Mouse (Mus musculus) forebrain, embryonic 15.5 days (tissue): ENCODE measurements around the gene Fam149b. TPM values are rescaled to one million over a fixed set of nuclear protein-coding genes. Genes with fewer than 3 reads are reported as not detected.
A peak's percentile ranks its signal among the peaks of the same experiment; 100 is the strongest.

ENCODE experiments used
- ATAC-seq: fragments of 200-750 bp; cut with Nextera tagmentation; replicated peaks from 2 replicates; pipeline ENCODE4 v1.8.0; 2017; ENCODE audit warnings: mild to moderate bottlenecking, moderate TSS enrichment, moderate library complexity
- H3K27ac ChIP-seq: fragments of 300-500 bp; sonication (generic); replicated peaks from 2 replicates; pipeline ENCODE4 v1.5.1; 2015; ENCODE audit warnings: mild to moderate bottlenecking, inconsistent platforms
- H3K27me3 ChIP-seq: fragments of 300-500 bp; sonication (generic); 2 replicates; pipeline ENCODE4 v1.6.1; 2015; ENCODE audit warnings: inconsistent platforms
- H3K36me3 ChIP-seq: fragments of 300-500 bp; sonication (generic); 2 replicates; pipeline ENCODE4 v1.6.1; 2015; ENCODE audit warnings: mild to moderate bottlenecking, inconsistent platforms
- H3K4me1 ChIP-seq: fragments of 300-500 bp; sonication (generic); 2 replicates; pipeline ENCODE4 v1.6.1; 2015; ENCODE audit warnings: inconsistent platforms
- H3K4me2 ChIP-seq: fragments of 300-500 bp; sonication (generic); replicated peaks from 2 replicates; pipeline ENCODE4 v1.6.1; 2015; ENCODE audit warnings: mild to moderate bottlenecking, inconsistent platforms
- H3K4me3 ChIP-seq: fragments of 300-500 bp; sonication (generic); 2 replicates; pipeline ENCODE4 v1.5.1; 2015; ENCODE audit warnings: mild to moderate bottlenecking, inconsistent platforms
- H3K9ac ChIP-seq: fragments of 300-500 bp; sonication (generic); replicated peaks from 2 replicates; pipeline ENCODE4 v1.6.1; 2015; ENCODE audit warnings: mild to moderate bottlenecking, inconsistent platforms
- H3K9me3 ChIP-seq: fragments of 300-500 bp; sonication (generic); 2 replicates; pipeline ENCODE4 v1.6.1; 2016; ENCODE audit warnings: inconsistent platforms
- WGBS: fragments of 180-500 bp; shearing (Covaris S2); methylation state at CpG from one replicate; pipeline ENCODE4 v1.1.7; 2015; ENCODE audit warnings: mixed read lengths; 5-methylcytosine and 5-hydroxymethylcytosine counted together
- polyA plus RNA-seq: library from polyadenylated mRNA; unstranded; fragments of >200 nt; fragmentation: Nextera tagmentation; extraction: Ambion mirVana; gene quantifications from 2 replicates; pipeline ENCODE4 v1.2.1, GENCODE M21; 2015

Fam149b gene
- polyA plus RNA-seq, 1 experiment from 2014 or later, result 42.3 TPM

- H3K4me1 ChIP-seq, result no peaks in the 10 kb centered on the region
- H3K27ac ChIP-seq, result no peak overlapping the region
- ATAC-seq, result no peak
- H3K4me3 ChIP-seq, result no peak overlapping the region
- peaks cover 74% of the 10 kb centered on the region for H3K36me3 ChIP-seq
- 91% methylated on average over 3 of the region's 3 CpGs for WGBS
- H3K9ac ChIP-seq, result no peak overlapping the region
- H3K9me3 ChIP-seq, result no peaks in the 10 kb centered on the region
- H3K27me3 ChIP-seq, result no peaks in the 10 kb centered on the region
- H3K4me2 ChIP-seq, result no peak overlapping the region
These were observed 20.3 kb downstream of the Fam149b start for GRCm38 (mm10) chr14:20368271-20368670.

DNA sequence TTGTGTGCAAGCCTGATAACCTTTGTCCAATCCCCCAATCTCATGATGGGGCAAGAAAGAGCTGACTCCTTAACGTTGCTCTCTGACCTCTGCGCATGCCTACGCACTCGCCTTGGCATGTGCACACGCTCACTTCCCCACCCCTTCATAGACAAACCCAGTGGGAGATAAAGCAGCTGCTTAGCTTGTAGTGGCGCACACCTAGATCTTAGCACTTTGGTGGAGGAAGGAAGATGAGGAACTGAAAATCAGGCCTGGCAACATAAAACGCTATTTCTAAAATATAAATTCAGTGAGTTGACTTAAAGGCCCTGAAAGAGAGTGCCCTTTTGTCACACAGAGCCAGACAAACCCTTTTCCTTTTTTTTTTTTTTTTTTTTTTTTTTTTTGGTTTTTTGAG, 22.8 kb downstream of the Fam149b start:
- Histone ChIP-seq H3K4me3 (no peak overlapping the region), H3K27me3 (no peaks in the 10 kb centered on the region), H3K27ac (no peak overlapping the region), H3K4me2 (no peak overlapping the region), H3K4me1 (no peaks in the 10 kb centered on the region), H3K9ac (no peak overlapping the region), H3K36me3 (peaks cover 70% of the 10 kb centered on the region), H3K9me3 (no peaks in the 10 kb centered on the region)
- WGBS, result 91% methylated on average over 7 of the region's 7 CpGs
- no peak for ATAC-seq

- 96% methylated on average over 1 of the region's 1 CpGs for WGBS
- no peak for ATAC-seq
These were observed 23.9 kb downstream of the Fam149b start for GRCm38 (mm10) chr14:20371854-20372253.

DNA sequence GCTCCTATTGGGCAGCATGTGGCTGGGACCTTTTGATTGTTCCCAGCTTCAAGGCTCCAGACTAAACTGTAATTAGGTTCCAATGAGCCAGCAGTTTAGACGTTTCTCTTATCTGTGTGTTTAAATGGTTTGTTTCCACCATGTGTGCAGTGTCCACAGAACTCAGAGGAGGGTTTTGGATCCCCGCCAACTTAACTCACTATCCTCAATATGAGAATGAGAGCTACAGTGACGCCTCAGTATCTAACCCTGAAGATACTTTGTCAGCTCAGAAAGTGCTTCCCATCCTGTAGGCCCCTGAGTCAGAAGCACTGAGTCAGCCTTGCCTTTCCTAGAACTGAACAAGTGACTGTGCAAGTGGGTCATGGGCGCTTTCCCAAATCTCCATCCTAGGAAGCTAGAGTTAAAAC, 29.2 kb downstream of the Fam149b start:
- no peak overlapping the region for H3K9ac ChIP-seq
- no peak overlapping the region for H3K4me3 ChIP-seq
- no peak for ATAC-seq
- H3K4me1 ChIP-seq, result no peaks in the 10 kb centered on the region
- no peak overlapping the region for H3K27ac ChIP-seq
- 73% methylated on average over 4 of the region's 4 CpGs for WGBS
- no peaks in the 10 kb centered on the region for H3K9me3 ChIP-seq
- no peak overlapping the region for H3K4me2 ChIP-seq
- H3K27me3 ChIP-seq, result no peaks in the 10 kb centered on the region
- H3K36me3 ChIP-seq, result peaks cover 67% of the 10 kb centered on the region

More at GRCm38 (mm10) chr14:20371854-20372253, 23.9 kb downstream of the Fam149b start:
- Histone ChIP-seq H3K4me3 (no peak overlapping the region), H3K27ac (no peak overlapping the region), H3K27me3 (no peaks in the 10 kb centered on the region), H3K4me1 (no peaks in the 10 kb centered on the region), H3K9me3 (no peaks in the 10 kb centered on the region), H3K36me3 (peaks cover 67% of the 10 kb centered on the region), H3K4me2 (no peak overlapping the region), H3K9ac (no peak overlapping the region)

DNA sequence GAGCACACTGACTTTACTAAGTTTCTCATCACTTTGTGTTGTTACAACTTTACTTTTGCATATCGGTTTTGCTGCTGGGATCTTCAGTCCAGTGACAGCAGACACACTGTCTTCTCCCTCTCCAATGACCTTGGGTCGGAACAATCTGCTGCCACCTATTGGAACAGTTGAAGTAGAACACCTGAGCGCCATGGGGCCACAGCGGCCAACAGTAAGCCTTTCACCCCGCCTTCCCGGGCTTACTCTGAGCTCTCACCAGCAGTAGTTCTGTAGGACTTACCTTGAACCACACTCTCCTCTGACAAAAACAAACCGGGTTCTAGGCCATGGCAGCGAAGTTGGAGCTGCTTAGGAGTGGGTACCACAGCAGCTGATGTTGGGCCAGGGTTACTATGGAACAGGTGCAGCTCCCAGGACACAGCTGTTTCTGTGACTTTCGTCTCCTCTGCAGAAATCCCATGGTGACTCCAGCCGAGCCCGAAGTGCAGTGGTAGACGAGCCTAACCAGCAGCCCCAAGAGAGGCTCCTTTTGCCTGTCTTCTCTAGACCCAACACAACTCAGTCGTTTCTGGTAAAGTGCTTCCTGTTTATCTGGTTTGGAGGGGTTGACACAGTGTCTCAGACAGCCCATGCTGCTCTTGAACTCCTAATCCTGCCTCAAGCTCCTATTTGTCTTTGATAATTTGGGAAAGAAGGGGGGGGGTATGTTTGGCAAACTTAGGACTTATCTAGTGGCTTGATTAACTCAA, 30.5 kb downstream of the Fam149b start:
- no peak for ATAC-seq
- no peaks in the 10 kb centered on the region for H3K4me1 ChIP-seq
- H3K4me2 ChIP-seq, result no peak overlapping the region
- no peak overlapping the region for H3K9ac ChIP-seq
- H3K9me3 ChIP-seq, result no peaks in the 10 kb centered on the region
- no peak overlapping the region for H3K4me3 ChIP-seq
- H3K27me3 ChIP-seq, result no peaks in the 10 kb centered on the region
- 39% methylated on average over 13 of the region's 13 CpGs for WGBS
- H3K27ac ChIP-seq, result no peak overlapping the region
- peaks cover 65% of the 10 kb centered on the region for H3K36me3 ChIP-seq

DNA sequence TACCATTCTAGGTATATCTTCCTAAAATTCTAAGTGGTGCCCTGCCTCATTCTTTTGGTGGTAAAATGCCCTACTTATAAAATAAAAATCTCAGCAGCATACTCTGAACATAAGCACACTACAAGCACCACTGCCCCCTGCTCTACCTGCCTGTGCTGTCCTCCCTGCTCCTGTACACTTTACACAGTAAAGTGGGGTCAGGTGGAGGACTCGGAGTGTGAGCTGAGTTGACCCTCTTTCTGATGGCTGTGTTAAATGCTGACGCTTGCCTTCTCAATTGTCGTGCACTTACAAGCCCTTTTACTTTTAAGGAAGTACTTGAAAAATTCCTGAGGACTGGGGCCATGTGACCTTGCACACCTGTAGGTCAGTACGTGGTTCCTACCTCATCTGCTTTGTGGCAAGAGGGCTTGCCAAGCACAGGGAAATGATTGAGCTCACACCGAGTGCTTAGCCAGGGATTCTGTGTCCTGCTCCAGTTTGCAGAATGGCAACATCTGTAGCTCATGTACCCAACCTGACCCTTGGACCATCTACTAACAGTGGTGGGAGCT, 31.2 kb downstream of the Fam149b start:
- Histone ChIP-seq H3K9ac (no peak overlapping the region), H3K27me3 (no peaks in the 10 kb centered on the region), H3K36me3 (peaks cover 65% of the 10 kb centered on the region), H3K4me3 (no peak overlapping the region), H3K27ac (no peak overlapping the region), H3K4me2 (no peak overlapping the region), H3K4me1 (no peaks in the 10 kb centered on the region), H3K9me3 (no peaks in the 10 kb centered on the region)
- ATAC-seq, result no peak
- 93% methylated on average over 5 of the region's 5 CpGs for WGBS

DNA sequence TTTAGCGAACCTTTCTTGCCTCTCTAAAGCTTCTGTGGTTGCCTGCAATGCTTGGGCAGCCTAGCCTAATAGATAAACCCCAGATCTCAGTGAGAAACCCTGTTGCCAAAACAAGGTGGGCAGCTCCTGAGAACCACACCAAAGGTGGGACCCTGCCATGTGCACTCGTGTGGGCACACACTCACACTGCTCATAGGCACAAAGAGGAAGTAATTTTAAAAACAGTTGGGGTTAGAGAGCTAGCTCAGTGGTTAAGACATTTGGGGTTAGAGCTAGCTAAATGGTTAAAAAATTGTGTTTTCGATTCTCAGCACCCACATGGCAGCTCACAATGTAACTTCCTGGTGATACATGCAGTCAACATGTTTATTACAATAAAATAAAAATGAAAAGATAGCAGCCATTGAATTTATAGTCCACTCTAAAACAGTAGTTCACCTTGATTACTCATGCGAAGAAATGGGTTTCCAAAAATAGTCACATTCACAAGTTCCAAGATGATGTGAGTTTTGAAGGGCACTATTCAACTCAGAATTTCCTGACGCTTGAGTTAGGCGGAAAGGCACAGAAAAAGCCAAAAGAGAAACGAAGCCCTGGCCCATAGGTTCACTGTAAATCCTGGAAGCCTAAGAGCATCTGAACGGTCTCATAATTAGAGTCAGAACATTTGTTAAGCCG, 31.9 kb downstream of the Fam149b start:
- no peaks in the 10 kb centered on the region for H3K27me3 ChIP-seq
- no peak overlapping the region for H3K4me2 ChIP-seq
- H3K9me3 ChIP-seq, result no peaks in the 10 kb centered on the region
- no peak for ATAC-seq
- H3K36me3 ChIP-seq, result peaks cover 62% of the 10 kb centered on the region
- no peak overlapping the region for H3K27ac ChIP-seq
- H3K9ac ChIP-seq, result no peak overlapping the region
- no peaks in the 10 kb centered on the region for H3K4me1 ChIP-seq
- WGBS, result 87% methylated on average over 9 of the region's 9 CpGs
- no peak overlapping the region for H3K4me3 ChIP-seq

DNA sequence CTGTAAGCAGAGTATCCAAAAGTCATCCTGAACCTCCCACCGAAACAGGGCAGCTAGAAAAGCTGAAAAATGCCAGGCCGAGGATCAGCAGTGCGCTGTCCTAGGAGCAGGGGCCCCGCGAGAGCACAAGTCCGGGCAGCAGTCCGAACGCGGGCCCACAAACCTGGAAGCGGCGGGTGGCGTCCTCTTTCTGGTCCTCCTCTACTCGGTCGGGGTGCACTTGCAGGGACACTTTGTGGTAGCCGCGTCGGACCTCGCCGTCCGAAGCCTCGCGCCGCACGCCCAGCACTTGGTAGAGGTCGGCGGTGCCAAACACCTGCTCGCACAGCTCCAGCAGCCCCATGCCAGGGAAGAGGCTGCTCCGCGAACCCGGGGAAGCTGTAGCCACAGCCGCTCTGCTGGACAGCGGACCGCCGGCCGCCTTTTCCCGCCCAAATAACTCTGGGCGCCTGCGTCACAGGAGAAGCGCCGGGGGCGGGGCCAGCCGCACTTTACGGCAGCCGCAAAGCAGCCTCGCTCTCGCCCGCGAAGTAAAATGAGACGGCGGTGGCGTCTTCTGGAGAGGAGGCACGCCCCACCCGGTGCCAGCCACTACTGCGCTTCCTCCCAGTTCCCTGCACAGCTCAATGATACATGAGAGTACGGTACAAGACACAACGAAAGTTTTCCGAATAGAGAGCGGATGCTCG, 40.6 kb downstream of the Fam149b start, which contains the start of gene Dnajc9:
Gene Dnajc9 (minus strand): TSS at position 470 of the 689 bp plus-strand sequence.
- Histone ChIP-seq H3K36me3 (peaks cover 5% of the 10 kb centered on the region), H3K4me3 (peak within 1 kb of the TSS; percentile 86), H3K4me1 (peaks cover 36% of the 10 kb centered on the region), H3K4me2 (peak within 1 kb of the TSS; percentile 67), H3K9me3 (no peaks in the 10 kb centered on the region), H3K27me3 (no peaks in the 10 kb centered on the region), H3K9ac (peak within 1 kb of the TSS; percentile 76), H3K27ac (peak within 1 kb of the TSS; percentile 85)
- WGBS, result under 1% methylated on average over 59 of the region's 59 CpGs
- ATAC-seq, result peak; percentile 73

DNA sequence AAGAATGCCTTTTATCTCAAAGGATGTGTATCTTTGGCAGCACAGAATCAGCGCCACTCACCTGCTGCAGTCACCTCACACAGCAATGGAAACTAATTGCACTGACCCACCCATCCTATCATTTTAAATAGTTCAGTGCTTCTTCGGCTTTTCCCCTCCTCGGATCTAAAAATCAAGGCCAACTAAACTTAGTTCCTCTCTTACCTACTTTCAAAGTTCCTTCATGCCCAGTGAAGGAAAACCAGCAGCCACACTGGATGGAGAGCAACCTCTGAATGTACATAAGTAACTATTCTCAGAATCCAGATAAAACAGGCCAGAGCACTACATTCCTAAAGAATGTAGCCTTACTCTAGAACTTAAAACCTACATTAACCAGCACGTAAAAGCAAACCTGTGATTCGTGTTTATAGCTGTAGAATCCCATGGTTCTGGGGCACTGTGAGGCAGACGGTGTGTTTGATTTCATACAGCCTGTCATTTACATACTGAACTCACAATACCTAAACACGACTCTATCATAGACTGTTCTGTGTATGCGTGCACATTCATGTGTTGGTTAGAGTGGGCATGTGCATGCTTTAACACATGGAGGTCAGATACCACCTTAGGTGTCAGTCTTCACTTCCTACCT, 41.6 kb downstream of the Fam149b start:
- H3K4me2 ChIP-seq, result peak overlapping the region; percentile 67
- H3K27me3 ChIP-seq, result no peaks in the 10 kb centered on the region
- ATAC-seq, result no peak
- H3K9ac ChIP-seq, result peak overlapping the region; percentile 65
- peaks cover 2% of the 10 kb centered on the region for H3K36me3 ChIP-seq
- no peaks in the 10 kb centered on the region for H3K9me3 ChIP-seq
- H3K4me3 ChIP-seq, result peak overlapping the region; percentile 86
- H3K4me1 ChIP-seq, result peaks cover 43% of the 10 kb centered on the region
- 91% methylated on average over 8 of the region's 8 CpGs for WGBS
- H3K27ac ChIP-seq, result no peak overlapping the region

DNA sequence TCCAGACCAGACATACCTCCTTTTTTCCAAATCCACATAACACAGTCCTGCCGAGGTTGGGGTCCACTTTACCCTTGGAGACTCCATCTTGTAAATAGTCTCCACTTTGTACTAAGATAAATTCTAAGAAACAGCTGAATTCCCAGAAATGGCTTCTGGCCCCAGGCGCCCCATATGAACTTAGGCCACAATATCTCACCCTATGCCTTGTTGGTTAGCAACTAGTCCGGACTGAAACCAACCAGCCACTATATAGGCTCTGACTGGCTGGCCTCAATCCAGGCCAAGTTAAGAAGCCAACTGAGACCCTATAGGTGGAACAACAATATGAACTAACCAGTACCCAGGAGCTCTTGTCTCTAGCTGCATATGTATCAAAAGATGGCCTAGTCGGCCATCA, 44.4 kb downstream of the Fam149b start:
- H3K4me1 ChIP-seq, result peaks cover 25% of the 10 kb centered on the region
- H3K9me3 ChIP-seq, result no peaks in the 10 kb centered on the region
- no peak overlapping the region for H3K4me3 ChIP-seq
- H3K36me3 ChIP-seq, result no peaks in the 10 kb centered on the region; the same call in 1 of the 2 replicates
- no peak overlapping the region for H3K9ac ChIP-seq
- 87% methylated on average over 4 of the region's 4 CpGs for WGBS
- H3K4me2 ChIP-seq, result no peak overlapping the region
- ATAC-seq, result no peak
- no peaks in the 10 kb centered on the region for H3K27me3 ChIP-seq
- no peak overlapping the region for H3K27ac ChIP-seq

GRCm38 (mm10) chr14:20393205-20393913, 45.4 kb downstream of the Fam149b start, which contains the start of gene Mrps16:
Gene Mrps16 (minus strand): TSS chr14:20393634.
- under 1% methylated on average over 67 of the region's 68 CpGs for WGBS
- Histone ChIP-seq H3K4me3 (peak within 1 kb of the TSS; percentile 67), H3K27me3 (no peaks in the 10 kb centered on the region)

More at GRCm38 (mm10) chr14:20393205-20393913, 45.4 kb downstream of the Fam149b start, which contains the start of gene Mrps16:
- H3K36me3 ChIP-seq, result no peaks in the 10 kb centered on the region; the same call in 1 of the 2 replicates
- H3K4me1 ChIP-seq, result peaks cover 16% of the 10 kb centered on the region
- peak; percentile 95 for ATAC-seq
- peak within 1 kb of the TSS; percentile 60 for H3K4me2 ChIP-seq
- peak within 1 kb of the TSS; percentile 82 for H3K27ac ChIP-seq
- no peaks in the 10 kb centered on the region for H3K9me3 ChIP-seq
- peak within 1 kb of the TSS; percentile 92 for H3K9ac ChIP-seq
